Mouse (Mus musculus) megakaryocyte progenitor cell, adult 5-6 weeks (primary cell): Measurements from ENCODE around the gene Nanos3. TPM values are rescaled to one million over a fixed set of nuclear protein-coding genes. Genes with fewer than 3 reads are reported as not detected.
A peak's percentile ranks its signal among the peaks of the same experiment; 100 is the strongest.

ENCODE experiments used
- ATAC-seq: replicated peaks from 2 replicates; pipeline ENCODE4 v1.8.0; 2016; ENCODE audit warnings: mild to moderate bottlenecking, moderate TSS enrichment, inconsistent platforms; ENCODE audit not compliant: poor library complexity
- total RNA-seq, 2 experiments: library from RNA; stranded (forward) in 1 of 2; stranded (reverse) in 1 of 2; fragments of 157-497, 149-512 nt in 1 of 2; fragments of 200-1000 nt in 1 of 2; gene quantifications; 2 replicates each; pipeline versions ENCODE4 v1.2.3 to v1.2.4; 2015 to 2017

Nanos3 gene
- total RNA-seq, 2 experiments from 2014 or later, result 0.54 to 3.5 TPM

- ATAC-seq, result no peak
Observed at GRCm38 (mm10) chr8:84202466-84202865, 17.4 kb upstream of the Nanos3 start.

GRCm38 (mm10) chr8:84201545-84202245 lies 16.7 kb upstream of the Nanos3 start:
- ATAC-seq, result 0 out of 2 replicates have a peak, but pooled peaks have one; percentile 7

GRCm38 (mm10) chr8:84200652-84201544 lies 15.9 kb upstream of the Nanos3 start:
- no peak for ATAC-seq

GRCm38 (mm10) chr8:84200126-84200555 lies 15.1 kb upstream of the Nanos3 start:
- ATAC-seq, result no peak

- ATAC-seq, result no peak
Observed at GRCm38 (mm10) chr8:84199348-84200125, 14.5 kb upstream of the Nanos3 start.

GRCm38 (mm10) chr8:84198871-84199270 lies 13.9 kb upstream of the Nanos3 start:
- ATAC-seq, result no peak

- ATAC-seq, result peak; percentile 75
Observed at GRCm38 (mm10) chr8:84197922-84198774, 13.1 kb upstream of the Nanos3 start.

GRCm38 (mm10) chr8:84197141-84197921 lies 12.3 kb upstream of the Nanos3 start:
- ATAC-seq, result peak; percentile 8; the same call in 1 of the 2 replicates

GRCm38 (mm10) chr8:84194224-84194743 lies 9.3 kb upstream of the Nanos3 start:
- ATAC-seq, result no peak

- peak; percentile 27; the same call in 1 of the 2 replicates for ATAC-seq
Observed at GRCm38 (mm10) chr8:84193566-84193965, 8.5 kb upstream of the Nanos3 start.

- ATAC-seq, result no peak
Observed at GRCm38 (mm10) chr8:84193161-84193560, 8.1 kb upstream of the Nanos3 start.

GRCm38 (mm10) chr8:84192555-84192954 lies 7.5 kb upstream of the Nanos3 start:
- ATAC-seq, result peak; percentile 60

GRCm38 (mm10) chr8:84192023-84192422 lies 7.0 kb upstream of the Nanos3 start:
- peak; percentile 67 for ATAC-seq

GRCm38 (mm10) chr8:84190191-84190867 lies 5.3 kb upstream of the Nanos3 start:
- ATAC-seq, result no peak

- ATAC-seq, result no peak
Observed at GRCm38 (mm10) chr8:84189603-84190002, 4.6 kb upstream of the Nanos3 start.

GRCm38 (mm10) chr8:84188671-84189070 lies 3.7 kb upstream of the Nanos3 start:
- no peak for ATAC-seq

- ATAC-seq, result peak; percentile 63
Observed at GRCm38 (mm10) chr8:84187065-84187755, 2.2 kb upstream of the Nanos3 start.

- peak; percentile 72 for ATAC-seq
Observed at GRCm38 (mm10) chr8:84186547-84186946, 1.5 kb upstream of the Nanos3 start.
